Mouse (Mus musculus) ES-Bruce4 (cell line): ENCODE results near the gene Nucb1. TPM values are rescaled to one million over a fixed set of nuclear protein-coding genes. Genes with fewer than 3 reads are reported as not detected.
"Not testable (repeated sequence)": the region's sequence is repeated elsewhere in the genome, so short reads cannot be mapped to it uniquely, and the experiment has no call there.

Experiments used
- H3K27ac ChIP-seq: 2 replicates; pipeline ENCODE4 v1.5.1; 2012; ENCODE audit warnings: low read length, inconsistent platforms; ENCODE audit not compliant: insufficient read depth
- H3K27me3 ChIP-seq: 2 replicates; pipeline ENCODE4 v1.6.1; 2012; ENCODE audit warnings: mild to moderate bottlenecking, low read length, inconsistent platforms; ENCODE audit not compliant: control insufficient read depth, poor library complexity, insufficient read depth, severe bottlenecking
- H3K36me3 ChIP-seq: 2 replicates; pipeline ENCODE4 v1.6.1; 2012; ENCODE audit warnings: inconsistent platforms, mild to moderate bottlenecking, low read length, moderate library complexity; ENCODE audit not compliant: control insufficient read depth, poor library complexity, insufficient read depth, severe bottlenecking
- H3K4me1 ChIP-seq: one replicate; pipeline ENCODE4 v1.8.1; 2011; ENCODE audit warnings: low read length; ENCODE audit not compliant: control insufficient read depth, insufficient read depth
- H3K4me3 ChIP-seq: 2 replicates; pipeline ENCODE4 v1.5.1; 2011; ENCODE audit warnings: low read depth, mild to moderate bottlenecking, low read length
- H3K9ac ChIP-seq: 2 replicates; pipeline ENCODE4 v1.6.1; 2012; ENCODE audit warnings: low read depth, mild to moderate bottlenecking, inconsistent platforms; ENCODE audit not compliant: poor library complexity, severe bottlenecking
- H3K9me3 ChIP-seq: replicated peaks from 2 replicates; pipeline ENCODE4 v1.6.1; 2012; ENCODE audit warnings: mild to moderate bottlenecking, low read length, inconsistent platforms; ENCODE audit not compliant: control insufficient read depth, poor library complexity, insufficient read depth, severe bottlenecking
- CTCF ChIP-seq: IDR thresholded peaks from one replicate; pipeline ENCODE4 v1.8.1; 2011; ENCODE audit warnings: low read depth, low read length
- EP300 ChIP-seq: IDR thresholded peaks from 2 replicates; pipeline ENCODE4 v1.6.1; 2011; ENCODE audit warnings: low read depth, low read length; ENCODE audit not compliant: insufficient read depth
- POLR2A ChIP-seq: IDR thresholded peaks from one replicate; pipeline ENCODE4 v1.8.1; 2011; ENCODE audit warnings: low read length; ENCODE audit not compliant: insufficient read depth
- polyA plus RNA-seq: library from polyadenylated mRNA; stranded (reverse); fragments of >200 nt; gene quantifications from 2 replicates; pipeline ENCODE4 v1.2.4, GENCODE M21; 2011; ENCODE audit warnings: low read depth; ENCODE audit not compliant: missing spikeins, insufficient read depth, insufficient read length

The Nucb1 gene
- polyA plus RNA-seq, 1 experiment = 105 TPM

DNA sequence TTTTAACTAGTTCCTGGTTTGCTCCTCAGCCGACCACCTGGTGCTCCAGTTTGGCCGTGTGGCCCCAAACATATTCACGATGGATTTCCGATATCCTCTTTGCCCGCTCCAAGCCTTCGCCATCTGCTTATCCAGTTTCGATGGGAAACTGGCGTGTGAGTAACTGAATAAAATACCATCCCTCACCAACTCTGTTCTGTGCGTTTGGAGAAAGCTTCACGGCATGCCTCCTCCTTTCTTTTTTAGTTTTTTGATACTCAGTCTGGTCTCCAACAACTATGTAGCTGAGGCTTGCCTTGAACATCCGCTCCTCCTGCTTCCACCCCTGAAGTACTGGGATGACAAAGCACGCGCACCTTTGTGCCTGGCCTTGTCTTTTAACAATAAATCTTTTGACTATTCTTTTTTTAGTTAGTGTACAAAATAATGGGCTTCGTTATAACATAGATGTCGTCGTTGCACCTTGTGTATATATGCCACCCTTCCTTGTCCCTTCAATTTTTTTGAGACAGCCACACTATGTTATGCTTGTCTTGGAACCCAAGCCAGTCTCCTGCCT is 12.1 kb upstream of the Nucb1 start:
- Histone ChIP-seq H3K9ac (peak overlapping the region; percentile 56), H3K9me3 (no peaks in the 10 kb centered on the region), H3K27ac (peak overlapping the region; percentile 38), H3K27me3 (no peaks in the 10 kb centered on the region), H3K4me1 (peaks cover 2% of the 10 kb centered on the region), H3K4me3 (peak overlapping the region; percentile 91), H3K36me3 (peaks cover 12% of the 10 kb centered on the region)
- no peak for TF ChIP-seq POLR2A
- TF ChIP-seq CTCF = no peak

DNA sequence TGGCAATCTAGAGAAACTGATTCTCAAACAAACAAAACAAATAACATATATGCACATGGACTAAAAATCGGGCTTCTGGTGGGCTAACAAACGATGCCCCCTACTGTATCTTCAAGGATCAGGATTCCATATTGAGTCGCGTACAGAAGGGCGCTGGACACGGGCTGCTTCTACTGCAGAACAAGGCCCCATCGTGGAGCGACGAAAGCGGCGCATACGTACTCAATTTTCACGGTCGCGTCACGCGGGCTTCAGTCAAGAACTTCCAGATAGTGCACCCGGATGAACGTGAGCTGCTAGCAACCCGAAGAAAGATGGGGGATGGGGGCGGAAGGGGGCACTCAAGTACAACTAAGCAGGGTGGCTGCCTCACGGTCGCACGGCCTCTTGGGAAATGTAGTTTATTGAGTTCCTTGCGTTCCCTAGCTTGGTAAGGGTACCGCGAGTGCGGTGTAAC is 11.6 kb upstream of the Nucb1 start:
- Histone ChIP-seq H3K4me1 (peaks cover 2% of the 10 kb centered on the region), H3K27ac (peak overlapping the region; percentile 46; the same call in 1 of the 2 replicates), H3K9me3 (no peaks in the 10 kb centered on the region), H3K27me3 (no peaks in the 10 kb centered on the region), H3K9ac (peak overlapping the region; percentile 56), H3K36me3 (peaks cover 12% of the 10 kb centered on the region), H3K4me3 (peak overlapping the region; percentile 91)
- TF ChIP-seq EP300 = peak; percentile 46; the same call in 1 of the 2 replicates
- TF ChIP-seq POLR2A = no peak
- TF ChIP-seq CTCF = peak; percentile 15

DNA sequence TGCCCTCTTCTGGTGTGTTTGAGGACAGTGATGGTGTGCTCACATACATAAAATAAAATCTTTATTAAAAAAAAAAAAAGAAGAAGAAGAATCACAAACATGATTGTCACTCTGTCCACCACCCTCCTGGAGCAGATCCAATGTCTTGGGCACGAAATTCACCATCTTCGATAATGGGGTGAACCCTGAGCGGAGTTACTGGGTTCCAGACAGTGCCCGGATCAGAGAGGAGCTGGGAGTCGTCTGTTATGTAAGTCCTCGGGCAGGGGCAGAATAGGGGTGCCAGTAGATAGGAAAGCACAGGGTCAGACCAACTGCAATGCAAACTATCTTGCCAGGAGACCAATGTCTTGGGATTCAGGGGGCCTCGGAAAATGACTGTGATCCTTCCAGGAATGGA is 10.4 kb upstream of the Nucb1 start:
- Histone ChIP-seq H3K36me3 (peaks cover 12% of the 10 kb centered on the region), H3K4me3 (no peak overlapping the region), H3K27ac (no peak overlapping the region), H3K27me3 (no peaks in the 10 kb centered on the region), H3K9ac (peak overlapping the region; percentile 56; the same call in 1 of the 2 replicates), H3K9me3 (no peaks in the 10 kb centered on the region), H3K4me1 (peaks cover 9% of the 10 kb centered on the region)
- TF ChIP-seq EP300 (no peak), CTCF (no peak), POLR2A (no peak)

DNA sequence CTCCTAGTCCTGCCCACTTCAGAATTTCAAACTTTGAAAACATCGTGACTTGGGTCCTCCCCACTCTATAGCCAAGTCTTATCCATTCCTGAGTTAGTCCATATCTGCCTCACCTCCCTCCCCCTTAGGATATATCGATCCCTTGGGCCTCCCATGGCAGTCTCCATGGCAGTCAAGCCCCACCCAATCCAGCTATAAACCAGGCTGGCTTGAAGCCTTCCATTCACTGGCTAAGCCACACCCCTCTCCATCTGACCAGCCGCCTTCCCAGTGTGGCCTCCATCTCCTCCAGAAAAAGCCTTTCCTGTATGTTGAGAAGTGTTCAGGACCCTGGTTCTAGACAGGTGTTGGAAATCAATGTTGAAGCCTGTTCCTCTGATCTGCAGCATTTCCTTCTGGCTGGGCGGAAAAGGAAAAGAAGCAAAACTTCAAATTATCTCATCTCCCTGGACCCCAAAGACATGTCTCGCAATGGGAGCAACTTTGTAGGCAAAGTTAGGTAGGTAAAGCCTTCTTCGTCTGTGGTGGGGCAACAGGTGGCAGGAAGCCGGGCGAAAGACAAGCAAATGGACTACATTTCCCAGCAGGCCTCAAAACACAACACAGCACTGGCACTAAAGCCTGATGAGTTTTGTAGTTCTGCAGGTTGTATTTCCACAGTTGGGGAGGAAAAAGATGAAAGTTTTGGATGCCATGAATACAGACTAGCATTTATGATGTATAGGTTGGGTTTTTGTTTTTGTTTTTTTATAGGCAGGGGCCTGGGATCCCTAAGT is 9.3 kb upstream of the Nucb1 start:
- Histone ChIP-seq H3K36me3 (peaks cover 11% of the 10 kb centered on the region), H3K9me3 (no peaks in the 10 kb centered on the region), H3K4me3 (0 out of 2 replicates have a peak overlapping the region, but pooled peaks have one; percentile 2), H3K9ac (no peak overlapping the region), H3K27me3 (no peaks in the 10 kb centered on the region), H3K4me1 (peaks cover 9% of the 10 kb centered on the region), H3K27ac (peak overlapping the region; percentile 72)
- TF ChIP-seq POLR2A = no peak

DNA sequence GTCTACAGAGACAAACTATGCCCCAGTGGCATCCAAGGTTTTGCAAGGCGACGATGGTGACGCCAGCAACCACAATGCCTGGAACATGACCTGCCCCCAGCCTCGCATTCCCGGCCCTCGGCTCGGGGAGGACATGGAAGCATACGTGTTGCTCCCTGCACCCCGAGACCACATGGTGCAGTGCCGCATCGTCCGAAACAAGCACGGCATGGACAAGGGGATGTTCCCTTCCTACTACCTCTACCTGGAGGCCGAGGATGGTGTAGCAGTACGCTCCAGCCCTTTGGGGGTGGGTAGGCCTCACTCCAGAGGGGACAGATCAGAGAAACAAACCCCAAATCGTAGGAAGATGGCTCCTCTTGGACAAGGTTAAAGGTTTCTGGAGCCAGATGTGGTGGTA is 8.4 kb upstream of the Nucb1 start:
- peaks cover 9% of the 10 kb centered on the region for H3K4me1 ChIP-seq
- no peaks in the 10 kb centered on the region for H3K9me3 ChIP-seq
- H3K9ac ChIP-seq = no peak overlapping the region
- H3K4me3 ChIP-seq = no peak overlapping the region
- no peaks in the 10 kb centered on the region for H3K27me3 ChIP-seq
- peak overlapping the region; percentile 0; the same call in 1 of the 2 replicates for H3K27ac ChIP-seq
- TF ChIP-seq EP300 = peak; percentile 3; the same call in 1 of the 2 replicates
- TF ChIP-seq CTCF = no peak
- TF ChIP-seq POLR2A = no peak
- peaks cover 6% of the 10 kb centered on the region for H3K36me3 ChIP-seq

DNA sequence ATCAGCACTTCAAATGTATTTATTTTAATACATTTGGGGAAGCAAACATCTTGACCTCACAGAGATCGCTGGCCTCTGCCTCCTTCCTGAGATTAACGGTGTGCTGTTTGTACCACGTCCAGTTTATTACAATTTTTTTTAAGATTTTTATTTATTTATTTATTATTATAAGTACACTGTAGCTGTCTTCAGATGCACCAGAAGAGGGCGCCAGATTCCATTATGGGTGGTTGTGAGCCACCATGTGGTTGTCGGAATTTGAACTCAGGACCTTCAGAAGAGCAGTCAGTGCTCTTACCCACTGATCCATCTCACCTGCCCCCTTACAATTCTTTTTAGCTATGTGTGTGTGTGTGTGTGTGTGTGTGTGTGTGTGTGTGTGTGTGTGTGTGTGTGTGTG is 6.6 kb upstream of the Nucb1 start:
- H3K27me3 ChIP-seq, H3K9ac ChIP-seq, H3K36me3 ChIP-seq, H3K4me3 ChIP-seq, H3K27ac ChIP-seq, H3K9me3 ChIP-seq, H3K4me1 ChIP-seq: not testable (repeated sequence)
